Mouse (Mus musculus): ENCODE measurements at regions not wholly inside any gene's neighbourhood (a gene's known extent, or its start where the extent isn't known, plus 50 kb on each side); places are given as distances from the start of the nearest gene placed in this dataset.

- WGBS, result 71% methylated on average over 13 of the region's 13 CpGs
- Histone ChIP-seq H3K36me3 (ENCODE audit: insufficient read depth, low read length) (no peaks in the 10 kb centered on the region), H3K27me3 (ENCODE audit: insufficient read depth, low read length) (no peaks in the 10 kb centered on the region), H3K27ac (no peak overlapping the region), H3K4me2 (ENCODE audit: low read length) (no peak overlapping the region), H3K4me1 (replicated peaks; ENCODE audit: insufficient read depth, low read length) (no peaks in the 10 kb centered on the region), H3K9ac (ENCODE audit: low read depth, low read length) (no peak overlapping the region), H3K9me3 (replicated peaks; ENCODE audit: low read length) (no peaks in the 10 kb centered on the region), H3K4me3 (replicated peaks; ENCODE audit: low read depth, low read length) (no peak overlapping the region)
- ATAC-seq (replicated peaks; ENCODE audit: low FRiP score, low read depth) (no peak), DNase-seq (ENCODE audit: low spot score) (no peak)
- TF ChIP-seq CTCF (IDR thresholded peaks at IDR 0.05; ENCODE audit: low read depth), result no peak
These were observed 224.7 kb upstream of the Pgrmc2 start for GRCm38 (mm10) chr3:41307400-41308028.

GRCm38 (mm10) chr3:41302805-41303204 is 220.0 kb upstream of the Pgrmc2 start:
- DNase-seq (ENCODE audit: low spot score), result no peak
- no peak for ATAC-seq (replicated peaks; ENCODE audit: low FRiP score, low read depth)
- Histone ChIP-seq H3K9me3 (replicated peaks; ENCODE audit: low read length) (no peaks in the 10 kb centered on the region), H3K36me3 (ENCODE audit: insufficient read depth, low read length) (no peaks in the 10 kb centered on the region), H3K4me2 (ENCODE audit: low read length) (no peak overlapping the region), H3K4me3 (replicated peaks; ENCODE audit: low read depth, low read length) (no peak overlapping the region), H3K4me1 (replicated peaks; ENCODE audit: insufficient read depth, low read length) (no peaks in the 10 kb centered on the region), H3K27ac (no peak overlapping the region), H3K9ac (ENCODE audit: low read depth, low read length) (no peak overlapping the region), H3K27me3 (ENCODE audit: insufficient read depth, low read length) (no peaks in the 10 kb centered on the region)
- TF ChIP-seq CTCF (IDR thresholded peaks at IDR 0.05; ENCODE audit: low read depth), result no peak
- WGBS, result 76% methylated on average over 3 of the region's 3 CpGs

DNA sequence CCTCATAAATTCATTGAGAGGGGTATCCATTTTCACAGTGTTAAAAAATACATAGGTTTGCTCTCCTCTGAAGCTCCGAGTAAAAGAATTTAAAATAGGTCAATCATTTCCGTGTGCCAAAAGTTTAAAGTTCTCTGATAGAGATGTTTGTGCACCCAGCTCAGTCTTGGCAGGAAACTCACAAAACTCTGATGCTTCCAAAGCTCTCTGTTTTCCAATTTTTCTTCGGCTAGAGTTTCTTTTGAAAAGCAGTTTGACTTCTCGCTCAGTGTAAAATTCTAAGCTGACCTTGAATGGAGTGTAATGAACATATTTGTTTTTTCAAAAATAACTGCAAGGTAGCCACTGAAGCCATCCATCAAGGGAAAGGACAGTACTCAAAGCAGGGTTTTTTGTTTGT is 215.9 kb upstream of the Pgrmc2 start:
- Histone ChIP-seq H3K27me3 (ENCODE audit: insufficient read depth, low read length) (no peaks in the 10 kb centered on the region), H3K4me2 (ENCODE audit: low read length) (no peak overlapping the region), H3K27ac (no peak overlapping the region), H3K9ac (ENCODE audit: low read depth, low read length) (no peak overlapping the region), H3K9me3 (replicated peaks; ENCODE audit: low read length) (no peaks in the 10 kb centered on the region), H3K4me3 (replicated peaks; ENCODE audit: low read depth, low read length) (no peak overlapping the region), H3K4me1 (replicated peaks; ENCODE audit: insufficient read depth, low read length) (peaks cover 9% of the 10 kb centered on the region), H3K36me3 (ENCODE audit: insufficient read depth, low read length) (no peaks in the 10 kb centered on the region)
- ATAC-seq (replicated peaks; ENCODE audit: low FRiP score, low read depth) (no peak), DNase-seq (ENCODE audit: low spot score) (no peak)
- TF ChIP-seq CTCF (IDR thresholded peaks at IDR 0.05; ENCODE audit: low read depth), result no peak
- 59% methylated on average over 4 of the region's 4 CpGs for WGBS

GRCm38 (mm10) chr3:41296152-41296809 is 213.4 kb upstream of the Pgrmc2 start:
- Histone ChIP-seq H3K27me3 (ENCODE audit: insufficient read depth, low read length) (no peaks in the 10 kb centered on the region), H3K36me3 (ENCODE audit: insufficient read depth, low read length) (no peaks in the 10 kb centered on the region)

GRCm38 (mm10) chr3:41295150-41295549 is 212.3 kb upstream of the Pgrmc2 start:
- Histone ChIP-seq H3K4me3 (replicated peaks; ENCODE audit: low read depth, low read length) (no peak overlapping the region), H3K36me3 (ENCODE audit: insufficient read depth, low read length) (no peaks in the 10 kb centered on the region), H3K9ac (ENCODE audit: low read depth, low read length) (no peak overlapping the region), H3K4me2 (ENCODE audit: low read length) (0 out of 2 replicates have a peak overlapping the region, but pooled peaks have one; percentile 1), H3K4me1 (replicated peaks; ENCODE audit: insufficient read depth, low read length) (peaks cover 9% of the 10 kb centered on the region), H3K27me3 (ENCODE audit: insufficient read depth, low read length) (no peaks in the 10 kb centered on the region), H3K27ac (no peak overlapping the region), H3K9me3 (replicated peaks; ENCODE audit: low read length) (no peaks in the 10 kb centered on the region)
- peak; percentile 63 for DNase-seq (ENCODE audit: low spot score)
- no peak for TF ChIP-seq CTCF (IDR thresholded peaks at IDR 0.05; ENCODE audit: low read depth)
- no peak for ATAC-seq (replicated peaks; ENCODE audit: low FRiP score, low read depth)
- WGBS, result 38% methylated on average over 8 of the region's 8 CpGs

More at GRCm38 (mm10) chr3:41296152-41296809, 213.4 kb upstream of the Pgrmc2 start:
- TF ChIP-seq CTCF (IDR thresholded peaks at IDR 0.05; ENCODE audit: low read depth), result no peak
- ATAC-seq (replicated peaks; ENCODE audit: low FRiP score, low read depth) (0 out of 2 replicates have a peak, but pooled peaks have one; percentile 43), DNase-seq (ENCODE audit: low spot score) (peak; percentile 55)
- no peaks in the 10 kb centered on the region for H3K9me3 ChIP-seq (replicated peaks; ENCODE audit: low read length)
- H3K4me1 ChIP-seq (replicated peaks; ENCODE audit: insufficient read depth, low read length), result peaks cover 9% of the 10 kb centered on the region
- WGBS, result 39% methylated on average over 11 of the region's 11 CpGs
- H3K27ac ChIP-seq, result no peak overlapping the region; the same call in 1 of the 2 replicates
- H3K9ac ChIP-seq (ENCODE audit: low read depth, low read length), result no peak overlapping the region
- no peak overlapping the region for H3K4me2 ChIP-seq (ENCODE audit: low read length)
- no peak overlapping the region for H3K4me3 ChIP-seq (replicated peaks; ENCODE audit: low read depth, low read length)

GRCm38 (mm10) chr3:41290535-41291307 is 207.9 kb upstream of the Pgrmc2 start:
- TF ChIP-seq CTCF (IDR thresholded peaks at IDR 0.05; ENCODE audit: low read depth), result no peak
- H3K27me3 ChIP-seq (ENCODE audit: insufficient read depth, low read length), result no peaks in the 10 kb centered on the region
- no peaks in the 10 kb centered on the region for H3K9me3 ChIP-seq (replicated peaks; ENCODE audit: low read length)
- DNase-seq (ENCODE audit: low spot score) (peak; percentile 65), ATAC-seq (replicated peaks; ENCODE audit: low FRiP score, low read depth) (no peak)
- 52% methylated on average over 11 of the region's 11 CpGs for WGBS
- H3K4me3 ChIP-seq (replicated peaks; ENCODE audit: low read depth, low read length), result no peak overlapping the region
- H3K4me1 ChIP-seq (replicated peaks; ENCODE audit: insufficient read depth, low read length), result peaks cover 3% of the 10 kb centered on the region; the same call in 1 of the 2 replicates
- no peak overlapping the region for H3K4me2 ChIP-seq (ENCODE audit: low read length)
- no peak overlapping the region for H3K27ac ChIP-seq
- H3K36me3 ChIP-seq (ENCODE audit: insufficient read depth, low read length), result no peaks in the 10 kb centered on the region
- H3K9ac ChIP-seq (ENCODE audit: low read depth, low read length), result no peak overlapping the region
